Mouse (Mus musculus) brown adipose tissue, adult 24 weeks (tissue): ENCODE measurements around the gene Ubqln4. TPM values are rescaled to one million over a fixed set of nuclear protein-coding genes. Genes with fewer than 3 reads are reported as not detected.

Source experiments
- H3K27ac ChIP-seq: fragments of 200-500 bp; replicated peaks from 2 replicates; pipeline ENCODE4 v1.5.1; 2012; ENCODE audit warnings: low read depth, mild to moderate bottlenecking, low read length
- H3K4me1 ChIP-seq: fragments of 200-500 bp; 2 replicates; pipeline ENCODE4 v1.6.1; 2012; ENCODE audit warnings: low read length, mixed read lengths; ENCODE audit not compliant: control insufficient read depth, insufficient read depth, insufficient read length
- H3K4me3 ChIP-seq: fragments of 200-500 bp; 2 replicates; pipeline ENCODE4 v1.5.1; 2012; ENCODE audit warnings: low read depth, mild to moderate bottlenecking, low read length, moderate library complexity; ENCODE audit not compliant: insufficient read depth
- polyA plus RNA-seq: library from polyadenylated mRNA; stranded (reverse); fragments of >200 nt; gene quantifications from 2 replicates; pipeline ENCODE4 v1.2.4, GENCODE M21; 2012; ENCODE audit not compliant: missing spikeins, insufficient read depth, insufficient read length

Gene Ubqln4
- polyA plus RNA-seq, 1 experiment, result 42.2 TPM

- Histone ChIP-seq H3K4me1 (no peaks in the 10 kb centered on the region), H3K4me3 (no peak overlapping the region), H3K27ac (no peak overlapping the region)
Observed at GRCm38 (mm10) chr3:88543651-88544410, 9.7 kb upstream of the Ubqln4 start.

GRCm38 (mm10) chr3:88544514-88544913 lies 9.0 kb upstream of the Ubqln4 start:
- H3K4me3 ChIP-seq, result no peak overlapping the region
- no peaks in the 10 kb centered on the region for H3K4me1 ChIP-seq
- no peak overlapping the region for H3K27ac ChIP-seq

- H3K4me1 ChIP-seq, result no peaks in the 10 kb centered on the region
- no peak overlapping the region for H3K27ac ChIP-seq
- no peak overlapping the region for H3K4me3 ChIP-seq
Observed at GRCm38 (mm10) chr3:88544955-88545591, 8.5 kb upstream of the Ubqln4 start.

- H3K27ac ChIP-seq, result no peak overlapping the region
- H3K4me3 ChIP-seq, result no peak overlapping the region
- 0 out of 2 replicates have a peak, but pooled peaks cover 3% of the 10 kb centered on the region for H3K4me1 ChIP-seq
Observed at GRCm38 (mm10) chr3:88546674-88547418, 6.7 kb upstream of the Ubqln4 start.

- Histone ChIP-seq H3K27ac (no peak within 1 kb of the TSS), H3K4me3 (no peak within 1 kb of the TSS), H3K4me1 (0 out of 2 replicates have a peak, but pooled peaks cover 3% of the 10 kb centered on the region)
Observed at GRCm38 (mm10) chr3:88548180-88548917, 5.2 kb upstream of the Ubqln4 start, which contains the start of gene Rab25. TSS of gene Rab25 (minus strand) at chr3:88548300.

- H3K4me3 ChIP-seq, result peak overlapping the region; percentile 86; the same call in 1 of the 2 replicates
- 0 out of 2 replicates have a peak, but pooled peaks cover 3% of the 10 kb centered on the region for H3K4me1 ChIP-seq
- H3K27ac ChIP-seq, result no peak overlapping the region
Observed at GRCm38 (mm10) chr3:88551586-88551985, 2.0 kb upstream of the Ubqln4 start.

GRCm38 (mm10) chr3:88552082-88552645 lies 1.4 kb upstream of the Ubqln4 start:
- H3K4me1 ChIP-seq, result 0 out of 2 replicates have a peak, but pooled peaks cover 3% of the 10 kb centered on the region
- H3K27ac ChIP-seq, result peak overlapping the region; percentile 40
- H3K4me3 ChIP-seq, result peak overlapping the region; percentile 86

GRCm38 (mm10) chr3:88552676-88553524 lies 658 bp upstream of the Ubqln4 start, which contains the start of gene Lamtor2:
TSS of gene Lamtor2 (minus strand) at chr3:88553074.
- H3K4me1 ChIP-seq, result 0 out of 2 replicates have a peak, but pooled peaks cover 3% of the 10 kb centered on the region
- peak within 1 kb of the TSS; percentile 94 for H3K27ac ChIP-seq
- H3K4me3 ChIP-seq, result peak within 1 kb of the TSS; percentile 86

- Histone ChIP-seq H3K27ac (peak overlapping the region; percentile 86), H3K4me3 (peak overlapping the region; percentile 79), H3K4me1 (0 out of 2 replicates have a peak, but pooled peaks cover 3% of the 10 kb centered on the region)
Observed at GRCm38 (mm10) chr3:88553880-88554586, 475 bp downstream of the Ubqln4 start.

- Histone ChIP-seq H3K4me3 (no peak overlapping the region), H3K4me1 (0 out of 2 replicates have a peak, but pooled peaks cover 3% of the 10 kb centered on the region), H3K27ac (no peak overlapping the region)
Observed at GRCm38 (mm10) chr3:88555069-88555605, 1.6 kb downstream of the Ubqln4 start.

GRCm38 (mm10) chr3:88555731-88556130 lies 2.2 kb downstream of the Ubqln4 start:
- H3K27ac ChIP-seq, result no peak overlapping the region
- H3K4me1 ChIP-seq, result 0 out of 2 replicates have a peak, but pooled peaks cover 3% of the 10 kb centered on the region
- no peak overlapping the region for H3K4me3 ChIP-seq

- Histone ChIP-seq H3K27ac (no peak overlapping the region), H3K4me3 (no peak overlapping the region), H3K4me1 (0 out of 2 replicates have a peak, but pooled peaks cover 1% of the 10 kb centered on the region)
Observed at GRCm38 (mm10) chr3:88556616-88557015, 3.1 kb downstream of the Ubqln4 start.

- no peaks in the 10 kb centered on the region for H3K4me1 ChIP-seq
- no peak overlapping the region for H3K27ac ChIP-seq
Observed at GRCm38 (mm10) chr3:88559596-88559995, 6.0 kb downstream of the Ubqln4 start.

More at GRCm38 (mm10) chr3:88559596-88559995, 6.0 kb downstream of the Ubqln4 start:
- H3K4me3 ChIP-seq, result no peak overlapping the region
